Mouse (Mus musculus) Patski (cell line): Measurements from ENCODE around the gene Tmem208. TPM values are rescaled to one million over a fixed set of nuclear protein-coding genes. Genes with fewer than 3 reads are reported as not detected.
A peak's percentile ranks its signal among the peaks of the same experiment; 100 is the strongest.

Experiments
- ATAC-seq: fragments of 100-300 bp; one replicate; pipeline ENCODE4 v1.8.0; 2021
- CTCF ChIA-PET: fragments of 350-600 bp; sonication (Branson Sonifier 250); formaldehyde crosslinking; loops from one replicate; lab custom pipeline; 2022; ENCODE audit warnings: inconsistent platforms; lab: Charles Lee
- POLR2A ChIA-PET: fragments of 350-600 bp; sonication (Branson Sonifier 250); formaldehyde crosslinking; loops from one replicate; lab custom pipeline; 2022; ENCODE audit warnings: antibody characterized with exemption, inconsistent platforms; lab: Charles Lee
- DNase-seq: peaks from one replicate; pipeline ENCODE4 v3.0.0-alpha.2; 2011; ENCODE audit warnings: low read depth, low spot score
- H3K27me3 ChIP-seq: fragments of 371-371 bp; one replicate; pipeline ENCODE4 v1.5.1; 2021
- CTCF ChIP-seq: fragments of 100-300 bp; IDR thresholded peaks from one replicate; pipeline ENCODE4 v1.5.1; 2021
- in situ Hi-C: fragments of 300-500 bp; cut with MboI; formaldehyde crosslinking; loops from 3 replicates; pipeline ENCODE4 v1.11.1; 2018; ENCODE audit warnings: low pct_unique_long_range_greater_than_20kb, mixed read lengths
- polyA plus RNA-seq: library from polyadenylated mRNA; unstranded; gene quantifications from one replicate; pipeline ENCODE4 v1.2.3, GENCODE M21; 2021

Gene Tmem208
- polyA plus RNA-seq, 1 experiment from 2014 or later, result 64.8 TPM

DNA sequence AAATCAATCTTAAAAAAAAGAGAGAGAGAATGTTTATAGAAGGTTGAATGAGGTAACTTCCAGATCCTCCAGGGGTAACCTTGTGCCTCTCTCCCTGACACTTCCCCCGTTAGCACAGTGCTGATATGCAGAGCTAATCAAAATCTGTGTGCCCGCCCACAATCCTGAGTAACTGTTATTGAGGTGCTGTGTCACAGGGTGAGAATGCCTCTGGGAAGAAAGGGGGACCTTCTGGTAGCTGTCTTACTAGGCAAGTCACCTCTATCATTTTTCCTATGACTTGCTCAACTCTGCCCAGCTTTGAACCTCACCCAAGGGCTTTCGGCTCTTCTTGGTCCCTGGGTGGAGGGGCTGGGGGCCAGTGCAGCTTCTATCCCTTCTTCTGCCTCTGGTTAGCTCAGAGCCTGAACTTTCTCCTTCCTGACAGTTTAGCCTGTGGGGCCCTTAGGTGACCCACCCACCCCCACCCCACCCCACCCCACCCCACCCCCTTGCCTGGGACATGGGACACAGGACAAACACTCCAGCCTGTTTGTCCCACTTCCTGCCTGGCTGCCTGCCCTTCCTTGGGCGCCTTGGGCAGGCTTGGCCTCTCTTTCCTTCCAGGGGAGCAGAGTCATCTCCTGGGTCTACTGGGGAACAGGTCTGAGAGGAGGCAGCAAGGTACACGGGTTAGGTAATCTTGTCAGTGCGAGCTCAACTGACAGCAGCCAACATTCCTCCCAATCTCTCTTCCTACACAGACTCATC lies 13.9 kb downstream of the Tmem208 start:
- no peak for TF ChIP-seq CTCF
- ChIA-PET POLR2A (interaction anchor here (9.0 kb wide), 1 partner anchor 11 kb away, joined by 52 read pairs; the partner anchor contains the start of genes Lrrc29 and Tmem208), CTCF (interaction anchor here (1.0 kb wide), 1 partner anchor 12 kb away, joined by 4 read pairs; no protein-coding TSS in a partner anchor)
- H3K27me3 ChIP-seq, result no peaks in the 10 kb centered on the region
- DNase-seq (no peak), ATAC-seq (no peak)
- in situ Hi-C loops, result no loop called here

DNA sequence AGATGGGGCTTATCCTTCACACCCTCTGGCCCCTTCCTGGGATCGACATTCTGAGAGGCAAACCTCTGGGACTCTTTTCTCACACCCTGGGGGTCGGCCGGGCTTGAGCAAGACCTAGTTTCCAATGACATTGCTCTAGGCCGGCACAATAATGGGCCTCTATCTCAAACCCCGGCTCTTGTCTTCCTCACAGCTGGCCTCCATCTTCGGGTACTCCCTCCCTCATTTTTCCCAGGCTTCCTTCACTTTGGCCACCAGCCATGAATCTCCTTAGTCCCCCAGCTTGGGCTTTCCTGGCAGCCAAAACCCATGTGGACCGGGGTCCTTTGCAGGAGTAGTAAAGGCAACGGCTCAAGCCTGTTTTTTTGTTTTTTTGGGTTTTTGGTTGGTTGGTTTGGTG lies 15.2 kb downstream of the Tmem208 start:
- DNase-seq (no peak), ATAC-seq (no peak)
- TF ChIP-seq CTCF, result no peak
- no peaks in the 10 kb centered on the region for H3K27me3 ChIP-seq
- POLR2A ChIA-PET, result interaction anchor here (9.0 kb wide), 1 partner anchor 13 kb away, joined by 52 read pairs; the partner anchor contains the start of genes Lrrc29 and Tmem208
- in situ Hi-C loops, result no loop called here
- CTCF ChIA-PET, result no interaction called here

DNA sequence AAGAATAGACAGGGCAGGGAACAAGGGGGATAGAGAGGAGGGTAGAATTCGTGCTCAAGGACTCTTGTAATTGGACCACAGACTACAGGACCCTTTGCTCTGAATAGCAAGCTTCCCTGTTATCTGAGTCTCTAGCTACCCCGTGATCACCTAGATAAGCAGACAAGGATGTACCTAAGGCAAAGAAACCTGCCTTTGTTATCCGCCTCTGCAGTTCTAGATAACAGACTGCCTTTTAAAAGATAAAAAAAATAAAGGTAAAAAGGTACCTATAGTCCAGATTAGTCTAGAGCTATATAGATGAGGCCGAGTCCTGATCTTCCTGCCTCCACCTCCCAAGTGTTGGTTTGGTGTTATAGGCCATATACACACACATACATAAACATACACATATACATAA lies 16.6 kb downstream of the Tmem208 start:
- DNase-seq (no peak), ATAC-seq (no peak)
- no peak for TF ChIP-seq CTCF
- H3K27me3 ChIP-seq, result no peaks in the 10 kb centered on the region
- POLR2A ChIA-PET, result interaction anchor here (9.0 kb wide), 1 partner anchor 14 kb away, joined by 52 read pairs; the partner anchor contains the start of genes Lrrc29 and Tmem208
- in situ Hi-C loops, result no loop called here
- CTCF ChIA-PET, result no interaction called here

DNA sequence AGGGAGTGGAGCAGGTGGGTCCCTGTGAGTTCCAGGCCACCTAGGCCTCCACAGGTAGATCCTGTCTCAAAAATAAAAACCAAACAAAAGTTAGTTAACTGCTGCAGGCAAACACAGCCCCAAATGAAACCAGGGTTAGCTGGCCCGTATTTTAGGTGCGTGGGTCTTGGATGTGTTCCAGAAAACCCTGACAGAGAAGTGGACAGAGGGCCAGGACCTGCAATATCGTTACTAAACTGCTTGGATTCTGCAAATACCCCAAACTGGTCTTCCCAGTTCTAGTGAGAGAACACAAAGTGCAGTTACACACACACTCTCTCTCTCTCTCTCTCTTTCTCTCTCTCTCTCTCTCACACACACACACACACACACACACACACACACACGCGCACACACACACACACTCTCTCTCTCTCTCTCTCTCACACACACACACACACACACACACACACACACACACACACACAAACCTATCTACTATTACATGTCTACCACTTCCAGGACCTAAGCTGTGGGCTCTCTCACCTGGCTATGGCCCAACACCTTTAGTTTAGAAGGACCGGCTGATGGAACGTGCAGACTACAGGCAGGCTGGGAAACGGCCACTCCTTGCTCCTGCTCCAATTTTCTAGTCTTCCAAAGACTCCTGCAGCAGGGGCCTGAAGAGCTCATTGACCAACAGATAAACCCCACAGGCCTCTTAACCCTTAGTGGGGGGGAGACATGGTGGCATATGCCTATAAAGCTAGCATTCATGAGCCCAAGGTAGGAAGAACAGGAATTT lies 17.8 kb downstream of the Tmem208 start:
- TF ChIP-seq CTCF, result no peak
- no peaks in the 10 kb centered on the region for H3K27me3 ChIP-seq
- in situ Hi-C loops, result no loop called here
- ChIA-PET CTCF (interaction anchor here (1.5 kb wide), 1 partner anchor 16 kb away, joined by 4 read pairs; no protein-coding TSS in a partner anchor), POLR2A (interaction anchor here (9.0 kb wide), 1 partner anchor 15 kb away, joined by 52 read pairs; the partner anchor contains the start of genes Lrrc29 and Tmem208)
- ATAC-seq (no peak), DNase-seq (no peak)

DNA sequence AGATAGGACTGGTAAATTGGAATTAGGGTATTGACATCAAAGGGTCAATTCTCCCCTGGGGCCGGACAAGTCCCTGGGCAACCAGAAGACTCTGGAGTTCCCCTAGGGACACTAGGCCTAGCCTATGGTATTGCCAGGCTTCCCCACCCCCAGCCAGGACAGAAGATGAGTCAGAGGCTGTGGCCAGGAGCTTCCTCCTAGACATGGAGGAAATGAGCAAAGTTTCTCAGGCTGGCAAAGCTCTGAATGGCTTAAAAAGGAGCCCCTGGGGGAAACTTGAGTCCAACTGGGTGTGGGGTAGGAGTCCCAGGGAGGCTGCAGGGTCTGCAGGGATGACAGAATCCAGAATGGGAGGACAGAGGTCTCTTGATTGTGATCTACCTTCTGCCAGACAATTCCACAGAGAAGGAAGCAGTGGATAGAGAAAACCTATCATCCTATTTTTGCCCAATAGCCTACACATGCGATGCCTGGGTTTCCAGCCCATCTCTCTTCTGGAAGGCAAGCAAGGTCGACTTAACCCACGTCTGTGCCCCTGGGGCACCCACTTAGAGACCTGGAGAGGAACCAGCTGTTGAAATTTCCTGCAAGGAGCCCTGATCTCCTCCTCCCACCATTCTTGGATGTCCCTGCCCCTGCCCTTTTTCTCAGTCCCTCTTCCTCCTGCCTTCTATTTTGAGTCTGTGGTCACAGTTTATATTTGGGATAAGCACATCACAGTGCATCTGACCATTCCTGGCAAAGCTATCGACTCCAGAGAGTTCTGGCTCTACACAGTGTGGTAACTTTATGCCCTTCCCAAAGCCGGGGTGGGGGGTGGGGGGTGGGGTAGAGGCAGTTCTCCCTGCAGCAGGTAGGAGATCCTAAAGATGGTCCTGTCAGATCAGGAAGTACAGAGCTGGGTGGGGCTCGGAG lies 19.2 kb downstream of the Tmem208 start:
- in situ Hi-C loops, result no loop called here
- no peak for TF ChIP-seq CTCF
- DNase-seq, result no peak
- ChIA-PET CTCF (interaction anchor here (1.0 to 1.5 kb wide), 2 partner anchors 16 to 17 kb away, joined by 3 to 4 read pairs; no protein-coding TSS in a partner anchor), POLR2A (interaction anchor here (1.3 to 9.0 kb wide), 2 partner anchors 17 to 32 kb away, joined by 4 to 52 read pairs; partner anchors contain the start of genes Lrrc29 and Tmem208)
- H3K27me3 ChIP-seq, result no peaks in the 10 kb centered on the region
- peak; percentile 23 for ATAC-seq

DNA sequence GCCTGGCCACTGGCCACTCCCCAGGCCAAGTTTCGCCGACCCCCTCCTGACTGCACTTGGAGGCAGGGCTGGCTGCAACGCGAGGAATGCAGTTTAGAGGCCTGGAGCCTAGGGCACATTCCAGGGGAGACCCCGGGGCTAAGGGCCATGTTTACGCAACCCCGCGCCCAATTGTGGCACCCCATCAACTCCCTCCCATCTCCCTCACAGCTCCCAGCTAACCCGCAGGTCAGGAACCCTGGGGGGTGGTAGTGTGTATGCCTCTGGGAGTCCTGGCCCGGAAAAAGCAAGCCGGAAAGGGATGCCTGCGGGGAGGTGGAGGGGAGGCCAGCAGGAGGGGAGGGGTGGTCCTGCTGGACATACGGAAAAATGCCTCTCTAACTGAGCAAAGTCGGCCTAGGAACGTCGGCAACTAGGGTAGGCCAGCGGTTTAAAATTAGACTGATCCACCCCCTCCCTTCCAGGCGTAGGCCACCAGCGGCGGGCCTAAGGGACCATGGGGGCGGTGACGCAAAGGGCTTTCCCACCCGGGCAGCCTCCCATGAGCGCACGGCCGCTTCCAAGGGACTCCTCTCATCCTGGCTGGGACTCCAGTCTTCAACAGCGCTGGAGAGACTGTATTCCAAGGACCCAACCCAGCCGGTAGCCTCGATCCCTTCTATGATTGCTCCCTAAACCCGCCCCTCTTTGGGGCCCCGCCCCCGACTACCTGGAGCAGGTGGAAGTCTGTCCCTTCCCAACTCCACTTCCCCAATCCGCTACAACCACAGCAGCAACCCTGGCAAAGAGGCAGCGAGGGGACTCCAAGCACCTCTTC lies 20.7 kb downstream of the Tmem208 start:
- ChIA-PET CTCF (no interaction called here), POLR2A (interaction anchor here (0.6 to 9.0 kb wide), 3 partner anchors 18 to 98 kb away, joined by 3 to 52 read pairs (median 3); partner anchors contain the start of genes E2f4, Lrrc29 and Tmem208)
- no peaks in the 10 kb centered on the region for H3K27me3 ChIP-seq

DNA sequence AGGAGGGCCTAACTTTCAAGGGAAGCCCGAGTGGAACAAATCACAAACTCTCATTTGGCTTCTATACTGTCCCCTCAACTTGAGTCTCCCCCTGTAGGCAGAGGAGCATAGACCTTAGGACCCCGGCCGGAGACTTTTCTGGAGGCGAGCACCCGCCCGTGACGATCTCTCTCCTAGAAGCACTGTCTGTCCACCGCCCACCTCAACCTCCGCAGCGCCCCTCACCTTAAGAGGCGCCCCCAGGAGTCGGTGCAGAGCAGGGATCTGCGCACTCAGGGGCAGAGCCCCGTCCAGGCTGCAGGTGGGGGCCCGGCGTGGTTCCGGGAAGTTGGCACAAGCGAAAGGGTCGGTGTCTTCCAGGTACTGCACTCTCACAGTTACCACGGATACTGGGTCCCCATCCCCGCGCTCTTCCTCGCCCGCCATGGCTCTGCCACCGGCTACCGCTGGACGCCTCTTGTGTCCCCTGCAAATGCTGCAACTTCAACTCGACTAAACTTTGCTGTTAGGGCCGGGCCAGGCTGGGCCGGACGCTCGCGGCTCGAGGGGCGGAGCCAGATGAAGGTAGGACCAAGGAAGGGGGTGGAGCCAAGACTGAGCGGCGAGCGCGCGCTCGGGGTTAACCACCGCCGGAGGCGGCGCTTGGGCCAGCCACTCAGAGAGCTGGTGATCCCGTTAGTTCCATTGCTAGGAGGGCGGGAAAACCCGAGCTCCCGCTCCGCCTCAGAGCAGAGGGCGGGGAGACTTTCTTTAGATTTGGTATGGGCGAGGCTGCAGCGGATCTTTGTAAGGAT lies 21.5 kb downstream of the Tmem208 start, which contains the start of gene Fhod1:
Gene Fhod1, minus strand, starts transcription at position 526 of the 794 bp plus-strand sequence.
- H3K27me3 ChIP-seq, result no peaks in the 10 kb centered on the region
- in situ Hi-C loops, result no loop called here
- ChIA-PET CTCF (interaction anchor here (1.0 to 1.3 kb wide), 4 partner anchors 9 to 50 kb away, joined by 3 to 4 read pairs (median 4); partner anchors contain the start of genes Lrrc29 and Tmem208), POLR2A (interaction anchor here (0.6 to 1.9 kb wide), 2 partner anchors 19 to 20 kb away, joined by 5 to 7 read pairs; no protein-coding TSS in a partner anchor)
- ATAC-seq (peak; percentile 71), DNase-seq (peak; percentile 79)
- TF ChIP-seq CTCF, result no peak

More for the DNA sequence above, 20.7 kb downstream of the Tmem208 start:
- no peak for TF ChIP-seq CTCF
- ATAC-seq (peak; percentile 24), DNase-seq (no peak)
- in situ Hi-C loops, result no loop called here
